Mouse (Mus musculus) liver, embryonic 11.5 days (tissue): ENCODE results near the gene Rhbdf2. TPM values are rescaled to one million over a fixed set of nuclear protein-coding genes. Genes with fewer than 3 reads are reported as not detected.

Experiments
- ATAC-seq: fragments of 200-750 bp; cut with Nextera tagmentation; replicated peaks from 2 replicates; pipeline ENCODE4 v1.8.0; 2017; ENCODE audit warnings: moderate number of reproducible peaks, mild to moderate bottlenecking, moderate TSS enrichment, moderate library complexity; ENCODE audit not compliant: low FRiP score
- DNase-seq: peaks from one replicate; pipeline ENCODE4 v3.0.0-alpha.2; 2017; ENCODE audit warnings: low spot score
- H3K27ac ChIP-seq: fragments of 300-500 bp; sonication (generic); 2 replicates; pipeline ENCODE4 v1.5.1; 2014; ENCODE audit warnings: mild to moderate bottlenecking, low read depth, low read length, control low read depth
- H3K27me3 ChIP-seq: fragments of 300-500 bp; sonication (generic); replicated peaks from 2 replicates; pipeline ENCODE4 v1.6.1; 2014; ENCODE audit warnings: low read length, mixed read lengths; ENCODE audit not compliant: control insufficient read depth, insufficient read depth
- H3K36me3 ChIP-seq: fragments of 300-500 bp; sonication (generic); 2 replicates; pipeline ENCODE4 v1.6.1; 2014; ENCODE audit warnings: mild to moderate bottlenecking, low read length, moderate library complexity, mixed read lengths; ENCODE audit not compliant: control insufficient read depth, insufficient read depth
- H3K4me1 ChIP-seq: fragments of 300-500 bp; sonication (generic); replicated peaks from 2 replicates; pipeline ENCODE4 v1.6.1; 2014; ENCODE audit warnings: low read length, mixed read lengths; ENCODE audit not compliant: control insufficient read depth, insufficient read depth
- H3K4me2 ChIP-seq: fragments of 300-500 bp; sonication (generic); 2 replicates; pipeline ENCODE4 v1.6.1; 2014; ENCODE audit warnings: mild to moderate bottlenecking, control low read depth, moderate library complexity
- H3K4me3 ChIP-seq: fragments of 300-500 bp; sonication (generic); 2 replicates; pipeline ENCODE4 v1.5.1; 2014; ENCODE audit warnings: low read depth, low read length, control low read depth
- H3K9ac ChIP-seq: fragments of 300-500 bp; sonication (generic); 2 replicates; pipeline ENCODE4 v1.6.1; 2014; ENCODE audit warnings: low read depth, low read length, control low read depth
- H3K9me3 ChIP-seq: fragments of 300-500 bp; sonication (generic); 2 replicates; pipeline ENCODE4 v1.6.1; 2016; ENCODE audit warnings: low read length, inconsistent platforms, mixed read lengths; ENCODE audit not compliant: control insufficient read depth
- WGBS: fragments of 180-500 bp; shearing (Covaris S2); extraction: QIAGEN DNeasy Blood & Tissue Kit; methylation state at CpG from one replicate; pipeline ENCODE4 v1.1.7; 2014; 5-methylcytosine and 5-hydroxymethylcytosine counted together
- polyA plus RNA-seq: library from polyadenylated mRNA; unstranded; fragments of >200 nt; fragmentation: Nextera tagmentation; extraction: Ambion mirVana; gene quantifications from 2 replicates; pipeline ENCODE4 v1.2.1, GENCODE M21; 2014

Gene Rhbdf2
- polyA plus RNA-seq, 1 experiment from 2014 or later, result 10.6 TPM

- DNase-seq, result no peak
- Histone ChIP-seq H3K4me3 (no peak overlapping the region), H3K4me1 (no peaks in the 10 kb centered on the region), H3K27ac (no peak overlapping the region), H3K9ac (no peak overlapping the region), H3K27me3 (no peaks in the 10 kb centered on the region), H3K9me3 (no peaks in the 10 kb centered on the region), H3K36me3 (0 out of 2 replicates have a peak, but pooled peaks cover 2% of the 10 kb centered on the region), H3K4me2 (no peak overlapping the region)
- ATAC-seq, result no peak
- WGBS, result 91% methylated on average over 8 of the region's 8 CpGs
These were observed 28.6 kb downstream of the Rhbdf2 start for GRCm38 (mm10) chr11:116598193-116598592.

DNA sequence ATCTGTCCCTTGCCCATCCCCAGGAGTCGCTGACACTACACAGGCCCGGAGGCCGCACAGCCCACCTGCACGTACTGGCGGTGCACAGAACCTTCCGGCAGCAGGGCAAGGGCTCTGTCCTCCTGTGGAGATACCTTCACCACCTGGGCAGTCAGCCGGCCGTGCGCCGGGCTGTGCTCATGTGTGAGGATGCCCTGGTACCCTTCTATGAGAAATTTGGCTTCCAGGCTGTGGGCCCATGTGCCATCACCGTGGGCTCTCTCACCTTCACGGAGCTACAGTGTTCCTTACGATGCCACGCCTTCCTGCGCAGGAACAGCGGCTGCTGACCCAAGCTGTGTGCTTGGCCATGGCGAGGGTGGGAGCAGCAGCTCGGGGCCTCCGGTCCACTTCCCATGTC is 30.1 kb downstream of the Rhbdf2 start:
- Histone ChIP-seq H3K4me3 (no peak overlapping the region), H3K27me3 (no peaks in the 10 kb centered on the region), H3K9ac (no peak overlapping the region), H3K27ac (no peak overlapping the region), H3K4me1 (no peaks in the 10 kb centered on the region), H3K4me2 (no peak overlapping the region), H3K36me3 (0 out of 2 replicates have a peak, but pooled peaks cover 2% of the 10 kb centered on the region), H3K9me3 (no peaks in the 10 kb centered on the region)
- WGBS, result 89% methylated on average over 19 of the region's 19 CpGs
- ATAC-seq, result no peak
- DNase-seq, result no peak

GRCm38 (mm10) chr11:116593345-116593744 is 33.5 kb downstream of the Rhbdf2 start:
- 74% methylated on average over 4 of the region's 4 CpGs for WGBS
- 0 out of 2 replicates have a peak, but pooled peaks cover 2% of the 10 kb centered on the region for H3K36me3 ChIP-seq
- peaks cover 7% of the 10 kb centered on the region; the same call in 1 of the 2 replicates for H3K4me1 ChIP-seq
- H3K9me3 ChIP-seq, result no peaks in the 10 kb centered on the region
- DNase-seq (no peak), ATAC-seq (no peak)
- H3K9ac ChIP-seq, result no peak overlapping the region
- no peak overlapping the region for H3K27ac ChIP-seq
- H3K4me2 ChIP-seq, result no peak overlapping the region
- no peak overlapping the region for H3K4me3 ChIP-seq
- no peaks in the 10 kb centered on the region; the same call in 1 of the 2 replicates for H3K27me3 ChIP-seq

DNA sequence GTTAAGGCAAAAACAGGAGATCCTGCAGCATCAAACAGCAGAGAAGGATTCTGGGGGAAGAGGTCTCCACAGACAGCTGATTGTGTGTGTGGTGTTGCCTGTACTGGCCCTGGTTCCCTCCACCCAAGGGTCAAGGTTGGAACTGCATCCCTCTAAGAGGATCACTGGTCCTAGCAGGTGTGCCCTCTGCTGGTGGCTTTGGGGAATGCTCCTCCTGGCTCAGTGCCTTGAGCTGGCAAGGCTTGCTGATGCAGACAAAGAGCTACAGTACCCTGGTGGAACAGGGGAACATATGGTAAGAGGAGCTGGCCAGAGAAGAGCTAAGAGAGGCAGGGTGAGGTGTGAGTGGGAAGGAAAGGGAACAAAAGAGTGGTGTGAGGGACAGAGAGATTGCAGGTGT is 34.4 kb downstream of the Rhbdf2 start:
- H3K36me3 ChIP-seq, result no peaks in the 10 kb centered on the region
- H3K9me3 ChIP-seq, result no peaks in the 10 kb centered on the region
- peaks cover 7% of the 10 kb centered on the region for H3K27me3 ChIP-seq
- H3K4me1 ChIP-seq, result peaks cover 7% of the 10 kb centered on the region; the same call in 1 of the 2 replicates
- no peak overlapping the region for H3K4me3 ChIP-seq
- H3K9ac ChIP-seq, result no peak overlapping the region
- ATAC-seq (peak; percentile 76), DNase-seq (peak; percentile 85)
- H3K4me2 ChIP-seq, result no peak overlapping the region
- no peak overlapping the region for H3K27ac ChIP-seq

DNA sequence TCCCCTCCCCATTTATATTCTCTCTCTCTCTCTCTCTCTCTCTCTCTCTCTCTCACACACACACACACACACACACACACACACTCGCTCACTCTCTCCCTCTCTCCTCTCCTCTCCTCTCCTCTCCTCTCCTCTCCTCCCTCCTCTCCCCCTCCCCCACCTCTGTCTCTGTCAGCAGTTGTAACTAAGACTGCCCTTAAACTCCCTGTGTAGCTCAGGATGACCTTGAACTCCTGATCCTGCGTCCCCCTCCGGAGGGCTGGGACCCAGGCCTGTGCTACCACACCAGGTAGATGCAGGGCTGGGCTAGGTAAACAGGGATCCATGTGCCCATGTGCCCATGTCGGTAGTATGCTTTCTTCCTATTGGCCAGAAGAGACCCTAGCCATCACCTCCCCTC is 35.2 kb downstream of the Rhbdf2 start:
- Histone ChIP-seq H3K4me2 (no peak overlapping the region), H3K27me3 (peaks cover 10% of the 10 kb centered on the region), H3K4me1 (peaks cover 11% of the 10 kb centered on the region), H3K36me3 (no peaks in the 10 kb centered on the region), H3K27ac (no peak overlapping the region), H3K4me3 (no peak overlapping the region), H3K9me3 (no peaks in the 10 kb centered on the region), H3K9ac (no peak overlapping the region)
- WGBS, result 73% methylated on average over 4 of the region's 4 CpGs
- DNase-seq (no peak), ATAC-seq (no peak)

GRCm38 (mm10) chr11:116589574-116589973 is 37.2 kb downstream of the Rhbdf2 start:
- Histone ChIP-seq H3K27me3 (peaks cover 10% of the 10 kb centered on the region), H3K9me3 (no peaks in the 10 kb centered on the region), H3K9ac (no peak overlapping the region), H3K36me3 (no peaks in the 10 kb centered on the region), H3K4me2 (no peak overlapping the region), H3K4me3 (no peak overlapping the region), H3K27ac (no peak overlapping the region), H3K4me1 (peaks cover 11% of the 10 kb centered on the region)
- ATAC-seq (no peak), DNase-seq (no peak)
- 50% methylated on average over 8 of the region's 8 CpGs for WGBS

- Histone ChIP-seq H3K9ac (peak overlapping the region; percentile 5; the same call in 1 of the 2 replicates), H3K4me2 (no peak overlapping the region), H3K27ac (no peak overlapping the region), H3K9me3 (no peaks in the 10 kb centered on the region), H3K27me3 (peaks cover 10% of the 10 kb centered on the region), H3K36me3 (no peaks in the 10 kb centered on the region), H3K4me3 (no peak overlapping the region), H3K4me1 (peaks cover 11% of the 10 kb centered on the region)
- ATAC-seq (no peak), DNase-seq (no peak)
- 35% methylated on average over 14 of the region's 14 CpGs for WGBS
These were observed 37.7 kb downstream of the Rhbdf2 start for GRCm38 (mm10) chr11:116589020-116589531.

GRCm38 (mm10) chr11:116586801-116587631 is 39.8 kb downstream of the Rhbdf2 start:
- 25% methylated on average over 23 of the region's 23 CpGs for WGBS
- peak overlapping the region; percentile 37 for H3K4me2 ChIP-seq

GRCm38 (mm10) chr11:116586310-116586709 is 40.5 kb downstream of the Rhbdf2 start, which contains the start of gene Aanat:
Gene Aanat, plus strand, starts transcription at chr11:116586432.
- Histone ChIP-seq H3K9ac (no peak within 1 kb of the TSS), H3K4me3 (no peak within 1 kb of the TSS), H3K9me3 (no peaks in the 10 kb centered on the region), H3K27me3 (peaks cover 10% of the 10 kb centered on the region), H3K4me1 (peaks cover 11% of the 10 kb centered on the region), H3K36me3 (no peaks in the 10 kb centered on the region), H3K27ac (no peak within 1 kb of the TSS), H3K4me2 (peak within 1 kb of the TSS; percentile 37)
- 64% methylated on average over 5 of the region's 5 CpGs for WGBS
- ATAC-seq (no peak), DNase-seq (no peak)

More at GRCm38 (mm10) chr11:116586801-116587631, 39.8 kb downstream of the Rhbdf2 start:
- Histone ChIP-seq H3K36me3 (no peaks in the 10 kb centered on the region), H3K27ac (no peak overlapping the region), H3K9me3 (no peaks in the 10 kb centered on the region), H3K4me1 (peaks cover 11% of the 10 kb centered on the region), H3K27me3 (peaks cover 10% of the 10 kb centered on the region), H3K4me3 (no peak overlapping the region), H3K9ac (no peak overlapping the region)
- ATAC-seq (peak; percentile 65), DNase-seq (peak; percentile 74)
